Mouse (Mus musculus) stomach, embryonic 15.5 days (tissue): Measurements from ENCODE around the gene Gm17428. TPM values are rescaled to one million over a fixed set of nuclear protein-coding genes. Genes with fewer than 3 reads are reported as not detected.

Source experiments
- ATAC-seq: fragments of 200-750 bp; cut with Nextera tagmentation; 2 replicates; pipeline ENCODE4 v1.8.0; 2017; ENCODE audit warnings: low read depth, moderate number of reproducible peaks, moderate TSS enrichment; ENCODE audit not compliant: insufficient read depth, low FRiP score
- H3K27ac ChIP-seq: fragments of 300-500 bp; sonication (generic); 2 replicates; pipeline ENCODE4 v1.5.1; 2015; ENCODE audit warnings: mild to moderate bottlenecking, inconsistent platforms
- H3K27me3 ChIP-seq: fragments of 300-500 bp; sonication (generic); replicated peaks from 2 replicates; pipeline ENCODE4 v1.6.1; 2015; ENCODE audit warnings: inconsistent platforms
- H3K36me3 ChIP-seq: fragments of 300-500 bp; sonication (generic); 2 replicates; pipeline ENCODE4 v1.6.1; 2015; ENCODE audit warnings: inconsistent platforms
- H3K4me1 ChIP-seq: fragments of 300-500 bp; sonication (generic); 2 replicates; pipeline ENCODE4 v1.6.1; 2015; ENCODE audit warnings: inconsistent platforms
- H3K4me2 ChIP-seq: fragments of 300-500 bp; sonication (generic); 2 replicates; pipeline ENCODE4 v1.6.1; 2015; ENCODE audit warnings: mild to moderate bottlenecking, inconsistent platforms
- H3K4me3 ChIP-seq: fragments of 300-500 bp; sonication (generic); replicated peaks from 2 replicates; pipeline ENCODE4 v1.5.1; 2015; ENCODE audit warnings: inconsistent platforms
- H3K9ac ChIP-seq: fragments of 300-500 bp; sonication (generic); 2 replicates; pipeline ENCODE4 v1.6.1; 2015; ENCODE audit warnings: inconsistent platforms
- H3K9me3 ChIP-seq: fragments of 300-500 bp; sonication (generic); 2 replicates; pipeline ENCODE4 v1.6.1; 2016; ENCODE audit warnings: inconsistent platforms
- WGBS: fragments of 180-500 bp; shearing (Covaris S2); methylation state at CpG from one replicate; pipeline ENCODE4 v1.1.7; 2015; 5-methylcytosine and 5-hydroxymethylcytosine counted together
- polyA plus RNA-seq: library from polyadenylated mRNA; unstranded; fragments of >200 nt; fragmentation: Nextera tagmentation; extraction: Ambion mirVana; gene quantifications from 2 replicates; pipeline ENCODE4 v1.2.1, GENCODE M21; 2015

Gm17428 gene
- not detected in 2 replicates for polyA plus RNA-seq

- no peak within 1 kb of the TSS for H3K9ac ChIP-seq
- 64% methylated on average over 1 of the region's 1 CpGs for WGBS
- no peaks in the 10 kb centered on the region for H3K36me3 ChIP-seq
- H3K27ac ChIP-seq: no peak within 1 kb of the TSS
- no peak within 1 kb of the TSS for H3K4me3 ChIP-seq
- H3K4me2 ChIP-seq: no peak within 1 kb of the TSS
- H3K4me1 ChIP-seq: no peaks in the 10 kb centered on the region
- ATAC-seq: no peak
- no peaks in the 10 kb centered on the region for H3K27me3 ChIP-seq
- no peaks in the 10 kb centered on the region for H3K9me3 ChIP-seq
Observed at GRCm38 (mm10) chr14:54976633-54977032, at the start of gene Gm17428. Gm17428 (plus strand) TSS chr14:54976933.

- ATAC-seq: no peak
- Histone ChIP-seq H3K4me2 (peak overlapping the region; percentile 89), H3K9me3 (no peaks in the 10 kb centered on the region), H3K4me3 (peak overlapping the region; percentile 56), H3K27ac (peak overlapping the region; percentile 99), H3K27me3 (no peaks in the 10 kb centered on the region), H3K4me1 (peaks cover 27% of the 10 kb centered on the region; the same call in 1 of the 2 replicates), H3K36me3 (no peaks in the 10 kb centered on the region), H3K9ac (peak overlapping the region; percentile 60; the same call in 1 of the 2 replicates)
- 13% methylated on average over 7 of the region's 7 CpGs for WGBS
Observed at GRCm38 (mm10) chr14:54927296-54927695, 49.4 kb upstream of the Gm17428 start.

- H3K27me3 ChIP-seq: no peaks in the 10 kb centered on the region
- H3K36me3 ChIP-seq: no peaks in the 10 kb centered on the region
- H3K4me1 ChIP-seq: peaks cover 24% of the 10 kb centered on the region; the same call in 1 of the 2 replicates
- no peak for ATAC-seq
- H3K4me2 ChIP-seq: no peak overlapping the region
- no peak overlapping the region for H3K27ac ChIP-seq
- no peaks in the 10 kb centered on the region for H3K9me3 ChIP-seq
- H3K9ac ChIP-seq: no peak overlapping the region
- 55% methylated on average over 5 of the region's 5 CpGs for WGBS
- H3K4me3 ChIP-seq: no peak overlapping the region
Observed at GRCm38 (mm10) chr14:54929801-54930200, 46.9 kb upstream of the Gm17428 start.

GRCm38 (mm10) chr14:54930431-54930830 is 46.3 kb upstream of the Gm17428 start:
- Histone ChIP-seq H3K36me3 (no peaks in the 10 kb centered on the region), H3K4me3 (no peak overlapping the region), H3K4me2 (no peak overlapping the region), H3K27me3 (no peaks in the 10 kb centered on the region), H3K9me3 (no peaks in the 10 kb centered on the region), H3K9ac (no peak overlapping the region), H3K27ac (no peak overlapping the region), H3K4me1 (peaks cover 23% of the 10 kb centered on the region; the same call in 1 of the 2 replicates)
- ATAC-seq: no peak
- WGBS: 11% methylated on average over 2 of the region's 2 CpGs

GRCm38 (mm10) chr14:54932645-54933150 is 44.0 kb upstream of the Gm17428 start, which contains the start of gene Il25:
Il25 (plus strand) TSS chr14:54932695.
- WGBS: 28% methylated on average over 6 of the region's 6 CpGs
- no peak within 1 kb of the TSS for H3K27ac ChIP-seq
- no peaks in the 10 kb centered on the region for H3K36me3 ChIP-seq
- H3K4me2 ChIP-seq: 0 out of 2 replicates have a peak within 1 kb of the TSS, but pooled peaks have one; percentile 6
- ATAC-seq: peak; percentile 19; the same call in 1 of the 2 replicates
- no peaks in the 10 kb centered on the region for H3K27me3 ChIP-seq
- peaks cover 7% of the 10 kb centered on the region; the same call in 1 of the 2 replicates for H3K4me1 ChIP-seq
- H3K9me3 ChIP-seq: no peaks in the 10 kb centered on the region
- H3K4me3 ChIP-seq: no peak within 1 kb of the TSS
- no peak within 1 kb of the TSS for H3K9ac ChIP-seq

- Histone ChIP-seq H3K4me2 (no peak within 1 kb of the TSS), H3K27me3 (no peaks in the 10 kb centered on the region), H3K4me3 (no peak within 1 kb of the TSS), H3K9me3 (no peaks in the 10 kb centered on the region), H3K36me3 (no peaks in the 10 kb centered on the region), H3K4me1 (peaks cover 7% of the 10 kb centered on the region; the same call in 1 of the 2 replicates), H3K9ac (no peak within 1 kb of the TSS), H3K27ac (peak within 1 kb of the TSS; percentile 40; the same call in 1 of the 2 replicates)
- WGBS: 30% methylated on average over 8 of the region's 8 CpGs
- 0 out of 2 replicates have a peak, but pooled peaks have one; percentile 16 for ATAC-seq
Observed at GRCm38 (mm10) chr14:54935904-54936830, 40.6 kb upstream of the Gm17428 start, which contains the start of gene Cmtm5. Cmtm5 (plus strand) TSS chr14:54936261.

- H3K36me3 ChIP-seq: no peaks in the 10 kb centered on the region
- no peak for ATAC-seq
- H3K9ac ChIP-seq: no peak overlapping the region
- no peak overlapping the region for H3K4me2 ChIP-seq
- peaks cover 7% of the 10 kb centered on the region; the same call in 1 of the 2 replicates for H3K4me1 ChIP-seq
- no peak overlapping the region for H3K4me3 ChIP-seq
- 44% methylated on average over 6 of the region's 6 CpGs for WGBS
- H3K27ac ChIP-seq: peak overlapping the region; percentile 40; the same call in 1 of the 2 replicates
- no peaks in the 10 kb centered on the region for H3K27me3 ChIP-seq
- H3K9me3 ChIP-seq: no peaks in the 10 kb centered on the region
Observed at GRCm38 (mm10) chr14:54936831-54937160, 39.9 kb upstream of the Gm17428 start.

- no peak overlapping the region for H3K9ac ChIP-seq
- no peaks in the 10 kb centered on the region for H3K9me3 ChIP-seq
- no peak overlapping the region for H3K27ac ChIP-seq
- no peaks in the 10 kb centered on the region for H3K36me3 ChIP-seq
- 86% methylated on average over 16 of the region's 16 CpGs for WGBS
- H3K27me3 ChIP-seq: no peaks in the 10 kb centered on the region
- no peak overlapping the region for H3K4me2 ChIP-seq
- no peak overlapping the region for H3K4me3 ChIP-seq
- H3K4me1 ChIP-seq: peaks cover 7% of the 10 kb centered on the region; the same call in 1 of the 2 replicates
- ATAC-seq: no peak
Observed at GRCm38 (mm10) chr14:54937361-54938182, 39.2 kb upstream of the Gm17428 start.

GRCm38 (mm10) chr14:54938431-54939219 is 38.1 kb upstream of the Gm17428 start:
- H3K27me3 ChIP-seq: no peaks in the 10 kb centered on the region
- no peaks in the 10 kb centered on the region for H3K36me3 ChIP-seq
- WGBS: 77% methylated on average over 15 of the region's 15 CpGs
- H3K4me3 ChIP-seq: no peak overlapping the region
- H3K4me1 ChIP-seq: 0 out of 2 replicates have a peak, but pooled peaks cover 3% of the 10 kb centered on the region
- H3K9ac ChIP-seq: no peak overlapping the region
- no peaks in the 10 kb centered on the region for H3K9me3 ChIP-seq
- no peak overlapping the region for H3K27ac ChIP-seq
- no peak overlapping the region for H3K4me2 ChIP-seq
- ATAC-seq: no peak

- ATAC-seq: peak; percentile 56; the same call in 1 of the 2 replicates
- Histone ChIP-seq H3K36me3 (no peaks in the 10 kb centered on the region), H3K27me3 (no peaks in the 10 kb centered on the region), H3K4me1 (0 out of 2 replicates have a peak, but pooled peaks cover 3% of the 10 kb centered on the region), H3K27ac (no peak overlapping the region), H3K4me3 (no peak overlapping the region), H3K9me3 (no peaks in the 10 kb centered on the region), H3K9ac (no peak overlapping the region), H3K4me2 (no peak overlapping the region)
- 53% methylated on average over 12 of the region's 12 CpGs for whole genome bisulfite sequencing
Observed at GRCm38 (mm10) chr14:54939434-54940175, 37.1 kb upstream of the Gm17428 start.
